Mouse (Mus musculus): Measurements from ENCODE around the gene Ddx17.

- TF ChIP-seq CTCF (IDR thresholded peaks at IDR 0.05; ENCODE audit: control insufficient read depth, insufficient read depth, insufficient replicate concordance, low read depth, low read length) (no peak), POLR2A (IDR thresholded peaks at IDR 0.05; ENCODE audit: control insufficient read depth, low read depth, low read length) (no peak)
Measured at GRCm38 (mm10) chr15:79506460-79506859, 40.1 kb downstream of the Ddx17 start.
